Mouse (Mus musculus): ENCODE results near the gene Nt5m. TPM values are rescaled to one million over a fixed set of nuclear protein-coding genes. Genes with fewer than 3 reads are reported as not detected.

Nt5m gene
- polyA plus RNA-seq (2014; fragmentation: Nextera tagmentation; extraction: Ambion mirVana), result 40.6 and 44.5 TPM in 2 replicates

GRCm38 (mm10) chr11:59839008-59839458 lies at the start of gene Nt5m:
TSS of gene Nt5m (plus strand) at chr11:59839447.
- H3K4me2 ChIP-seq (ENCODE audit: low read depth), result peak within 1 kb of the TSS; percentile 64
- peak; percentile 97 for ATAC-seq (ENCODE audit: insufficient read depth, low FRiP score, low TSS enrichment)

GRCm38 (mm10) chr11:59793390-59793789 lies 45.9 kb upstream of the Nt5m start:
- Histone ChIP-seq H3K27ac (ENCODE audit: low read depth, low read length) (no peak overlapping the region), H3K36me3 (ENCODE audit: control insufficient read depth, insufficient read depth, low read length) (peaks cover 25% of the 10 kb centered on the region), H3K4me2 (ENCODE audit: low read depth) (no peak overlapping the region), H3K9ac (ENCODE audit: low read length) (no peak overlapping the region), H3K4me1 (ENCODE audit: control insufficient read depth, insufficient read depth, low read length) (no peaks in the 10 kb centered on the region), H3K27me3 (ENCODE audit: control insufficient read depth, insufficient read depth, low read length) (no peaks in the 10 kb centered on the region), H3K9me3 (ENCODE audit: control insufficient read depth, low read length) (no peaks in the 10 kb centered on the region), H3K4me3 (ENCODE audit: low read depth, low read length) (no peak overlapping the region)
- WGBS, result 93% methylated on average over 6 of the region's 6 CpGs
- ATAC-seq (ENCODE audit: insufficient read depth, low FRiP score, low TSS enrichment), result no peak
- no peak for DNase-seq (ENCODE audit: low spot score)

More at GRCm38 (mm10) chr11:59839008-59839458, at the start of gene Nt5m:
- H3K36me3 ChIP-seq (ENCODE audit: control insufficient read depth, insufficient read depth, low read length), result peaks cover 2% of the 10 kb centered on the region; the same call in 1 of the 2 replicates
- H3K4me1 ChIP-seq (ENCODE audit: control insufficient read depth, insufficient read depth, low read length), result peaks cover 13% of the 10 kb centered on the region; the same call in 1 of the 2 replicates
- peak within 1 kb of the TSS; percentile 92 for H3K27ac ChIP-seq (ENCODE audit: low read depth, low read length)
- WGBS, result under 1% methylated on average over 24 of the region's 24 CpGs
- H3K9me3 ChIP-seq (ENCODE audit: control insufficient read depth, low read length), result no peaks in the 10 kb centered on the region
- peak within 1 kb of the TSS; percentile 96 for H3K9ac ChIP-seq (ENCODE audit: low read length)
- H3K27me3 ChIP-seq (ENCODE audit: control insufficient read depth, insufficient read depth, low read length), result no peaks in the 10 kb centered on the region
- peak within 1 kb of the TSS; percentile 92 for H3K4me3 ChIP-seq (ENCODE audit: low read depth, low read length)
- peak; percentile 93 for DNase-seq (ENCODE audit: low spot score)

- no peak overlapping the region for H3K27ac ChIP-seq (ENCODE audit: low read depth, low read length)
- no peaks in the 10 kb centered on the region; the same call in 1 of the 2 replicates for H3K9me3 ChIP-seq (ENCODE audit: control insufficient read depth, low read length)
- ATAC-seq (ENCODE audit: insufficient read depth, low FRiP score, low TSS enrichment) (no peak), DNase-seq (ENCODE audit: low spot score) (no peak)
- H3K36me3 ChIP-seq (ENCODE audit: control insufficient read depth, insufficient read depth, low read length), result peaks cover 40% of the 10 kb centered on the region
- H3K9ac ChIP-seq (ENCODE audit: low read length), result no peak overlapping the region
- WGBS, result 92% methylated on average over 10 of the region's 10 CpGs
- H3K4me3 ChIP-seq (ENCODE audit: low read depth, low read length), result no peak overlapping the region
- H3K4me1 ChIP-seq (ENCODE audit: control insufficient read depth, insufficient read depth, low read length), result no peaks in the 10 kb centered on the region
- no peaks in the 10 kb centered on the region for H3K27me3 ChIP-seq (ENCODE audit: control insufficient read depth, insufficient read depth, low read length)
- H3K4me2 ChIP-seq (ENCODE audit: low read depth), result no peak overlapping the region
Observed at GRCm38 (mm10) chr11:59800412-59800811, 38.8 kb upstream of the Nt5m start.

DNA sequence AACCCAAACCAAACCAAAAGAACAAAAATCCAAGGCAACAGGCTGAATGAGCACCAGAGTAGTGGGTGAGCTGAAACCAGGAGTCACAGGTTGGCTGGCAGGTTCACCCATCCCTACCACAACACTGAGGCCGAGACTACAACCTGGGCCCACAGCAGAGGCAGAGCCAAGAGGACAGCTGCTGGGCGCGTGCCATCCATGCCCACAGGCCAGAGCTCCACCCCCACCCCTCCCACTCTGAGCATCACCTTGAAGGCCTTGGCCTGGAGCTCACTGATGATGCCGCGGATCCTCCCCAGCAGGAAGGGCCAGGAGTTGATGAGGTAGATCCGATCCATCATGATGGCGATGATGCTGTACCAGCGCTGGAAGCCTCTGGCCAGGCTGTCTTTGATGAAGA lies 37.4 kb upstream of the Nt5m start:
- no peak for DNase-seq (ENCODE audit: low spot score)
- Histone ChIP-seq H3K4me3 (ENCODE audit: low read depth, low read length) (no peak overlapping the region), H3K9me3 (ENCODE audit: control insufficient read depth, low read length) (no peaks in the 10 kb centered on the region; the same call in 1 of the 2 replicates), H3K27ac (ENCODE audit: low read depth, low read length) (no peak overlapping the region), H3K4me1 (ENCODE audit: control insufficient read depth, insufficient read depth, low read length) (no peaks in the 10 kb centered on the region), H3K36me3 (ENCODE audit: control insufficient read depth, insufficient read depth, low read length) (peaks cover 40% of the 10 kb centered on the region), H3K27me3 (ENCODE audit: control insufficient read depth, insufficient read depth, low read length) (no peaks in the 10 kb centered on the region), H3K4me2 (ENCODE audit: low read depth) (no peak overlapping the region), H3K9ac (ENCODE audit: low read length) (no peak overlapping the region)
- WGBS, result 93% methylated on average over 8 of the region's 8 CpGs
- no peak for ATAC-seq (ENCODE audit: insufficient read depth, low FRiP score, low TSS enrichment)

- H3K4me3 ChIP-seq (ENCODE audit: low read depth, low read length), result no peak overlapping the region
- no peak overlapping the region for H3K4me2 ChIP-seq (ENCODE audit: low read depth)
- H3K27me3 ChIP-seq (ENCODE audit: control insufficient read depth, insufficient read depth, low read length), result no peaks in the 10 kb centered on the region
- H3K4me1 ChIP-seq (ENCODE audit: control insufficient read depth, insufficient read depth, low read length), result peaks cover 2% of the 10 kb centered on the region; the same call in 1 of the 2 replicates
- H3K9me3 ChIP-seq (ENCODE audit: control insufficient read depth, low read length), result no peaks in the 10 kb centered on the region; the same call in 1 of the 2 replicates
- no peak for DNase-seq (ENCODE audit: low spot score)
- H3K27ac ChIP-seq (ENCODE audit: low read depth, low read length), result no peak overlapping the region
- WGBS, result 86% methylated on average over 14 of the region's 14 CpGs
- H3K36me3 ChIP-seq (ENCODE audit: control insufficient read depth, insufficient read depth, low read length), result peaks cover 33% of the 10 kb centered on the region
- no peak for ATAC-seq (ENCODE audit: insufficient read depth, low FRiP score, low TSS enrichment)
- no peak overlapping the region for H3K9ac ChIP-seq (ENCODE audit: low read length)
Observed at GRCm38 (mm10) chr11:59803516-59803915, 35.7 kb upstream of the Nt5m start.

DNA sequence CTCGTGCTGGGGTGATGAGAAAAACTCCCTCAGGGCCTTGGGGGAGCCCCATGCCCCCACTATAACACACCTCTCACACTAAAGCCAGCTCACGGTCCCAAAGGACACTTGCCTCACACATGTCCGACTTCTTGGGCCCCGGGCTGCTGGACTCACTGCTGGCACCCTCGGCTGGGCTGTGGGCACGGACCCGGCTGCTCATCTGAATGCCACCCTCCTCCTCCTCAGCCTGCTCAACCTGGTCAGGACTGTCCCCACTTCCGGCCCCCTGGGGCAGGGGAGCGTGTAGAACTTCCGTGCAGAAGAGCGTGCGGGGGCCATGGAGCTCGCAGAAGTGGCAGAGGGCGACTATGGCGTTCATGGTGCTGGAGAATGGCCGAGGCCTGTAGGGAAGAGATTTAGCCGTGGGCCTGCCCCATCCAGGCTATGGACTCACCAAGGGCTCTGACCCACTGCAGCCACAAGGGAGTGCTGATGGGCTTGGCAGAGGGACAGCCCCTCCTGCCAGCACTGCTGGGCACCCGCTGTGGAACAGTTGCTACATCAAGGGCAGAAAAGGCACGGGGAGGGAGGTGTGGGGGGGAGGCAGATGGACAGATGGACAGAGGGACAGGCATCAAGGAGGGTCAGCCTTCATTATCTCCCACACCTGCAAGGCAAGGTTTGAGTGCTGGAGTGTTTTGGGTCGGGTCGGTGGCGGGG lies 34.7 kb upstream of the Nt5m start:
- Histone ChIP-seq H3K36me3 (ENCODE audit: control insufficient read depth, insufficient read depth, low read length) (peaks cover 28% of the 10 kb centered on the region), H3K4me1 (ENCODE audit: control insufficient read depth, insufficient read depth, low read length) (peaks cover 8% of the 10 kb centered on the region; the same call in 1 of the 2 replicates), H3K9ac (ENCODE audit: low read length) (no peak overlapping the region), H3K4me3 (ENCODE audit: low read depth, low read length) (no peak overlapping the region), H3K27ac (ENCODE audit: low read depth, low read length) (no peak overlapping the region), H3K9me3 (ENCODE audit: control insufficient read depth, low read length) (no peaks in the 10 kb centered on the region; the same call in 1 of the 2 replicates), H3K27me3 (ENCODE audit: control insufficient read depth, insufficient read depth, low read length) (no peaks in the 10 kb centered on the region), H3K4me2 (ENCODE audit: low read depth) (no peak overlapping the region)
- DNase-seq (ENCODE audit: low spot score) (no peak), ATAC-seq (ENCODE audit: insufficient read depth, low FRiP score, low TSS enrichment) (no peak)
- WGBS, result 93% methylated on average over 22 of the region's 22 CpGs

DNA sequence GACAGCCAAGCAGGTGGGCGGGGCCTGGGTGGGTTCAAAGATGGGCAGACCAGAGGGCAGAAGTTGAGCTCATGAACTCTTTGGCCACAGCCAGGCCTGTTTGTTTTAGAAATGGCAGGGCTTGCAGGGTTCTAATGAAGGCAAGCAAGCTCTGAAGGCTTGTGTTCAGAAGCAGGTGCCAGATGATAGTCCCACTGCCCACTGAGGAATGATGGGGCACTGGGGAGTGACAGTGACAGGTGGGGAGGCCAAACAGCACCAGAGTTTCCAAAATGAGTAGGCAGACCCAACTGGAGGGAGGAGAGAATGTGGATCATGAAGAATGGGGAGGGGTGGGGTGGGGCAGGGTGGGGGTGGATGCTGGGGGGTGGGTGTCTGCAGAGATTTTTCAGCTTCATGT lies 34.0 kb upstream of the Nt5m start:
- Histone ChIP-seq H3K9me3 (ENCODE audit: control insufficient read depth, low read length) (no peaks in the 10 kb centered on the region; the same call in 1 of the 2 replicates), H3K9ac (ENCODE audit: low read length) (no peak overlapping the region), H3K4me3 (ENCODE audit: low read depth, low read length) (no peak overlapping the region), H3K4me2 (ENCODE audit: low read depth) (no peak overlapping the region), H3K27me3 (ENCODE audit: control insufficient read depth, insufficient read depth, low read length) (no peaks in the 10 kb centered on the region), H3K4me1 (ENCODE audit: control insufficient read depth, insufficient read depth, low read length) (peaks cover 8% of the 10 kb centered on the region; the same call in 1 of the 2 replicates), H3K36me3 (ENCODE audit: control insufficient read depth, insufficient read depth, low read length) (peaks cover 28% of the 10 kb centered on the region), H3K27ac (ENCODE audit: low read depth, low read length) (no peak overlapping the region)
- WGBS, result 91% methylated on average over 1 of the region's 1 CpGs
- ATAC-seq (ENCODE audit: insufficient read depth, low FRiP score, low TSS enrichment) (no peak), DNase-seq (ENCODE audit: low spot score) (no peak)

DNA sequence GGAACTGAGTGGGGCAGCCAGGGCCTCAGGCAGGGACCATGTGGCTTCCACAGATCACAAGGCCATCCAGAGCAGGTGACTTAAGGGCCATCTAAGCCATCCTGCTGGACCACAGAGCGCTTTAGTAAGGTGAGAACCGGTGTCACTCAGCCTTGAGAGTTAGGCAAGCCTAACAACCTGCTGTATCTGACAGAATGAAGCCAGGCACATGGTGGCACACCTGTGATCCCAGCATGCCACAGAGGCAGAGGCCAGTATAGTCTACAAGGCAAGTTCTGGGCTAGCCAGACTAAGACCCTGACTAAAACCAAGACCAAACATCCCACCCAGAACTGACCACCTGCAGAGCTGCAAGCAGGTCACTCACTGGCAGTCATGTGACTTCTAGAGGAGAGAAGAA lies 33.6 kb upstream of the Nt5m start:
- Histone ChIP-seq H3K9ac (ENCODE audit: low read length) (no peak overlapping the region), H3K27ac (ENCODE audit: low read depth, low read length) (no peak overlapping the region), H3K4me2 (ENCODE audit: low read depth) (no peak overlapping the region), H3K9me3 (ENCODE audit: control insufficient read depth, low read length) (no peaks in the 10 kb centered on the region), H3K4me1 (ENCODE audit: control insufficient read depth, insufficient read depth, low read length) (peaks cover 8% of the 10 kb centered on the region; the same call in 1 of the 2 replicates), H3K27me3 (ENCODE audit: control insufficient read depth, insufficient read depth, low read length) (no peaks in the 10 kb centered on the region), H3K36me3 (ENCODE audit: control insufficient read depth, insufficient read depth, low read length) (peaks cover 24% of the 10 kb centered on the region), H3K4me3 (ENCODE audit: low read depth, low read length) (no peak overlapping the region)
- DNase-seq (ENCODE audit: low spot score) (no peak), ATAC-seq (ENCODE audit: insufficient read depth, low FRiP score, low TSS enrichment) (no peak)
- 93% methylated on average over 2 of the region's 2 CpGs for WGBS
